Mouse (Mus musculus) liver, postnatal 0 days (tissue): Measurements from ENCODE around the gene Tmem235.

Experiments
- CTCF ChIP-seq: sonication (generic); IDR thresholded peaks from 2 replicates; pipeline ENCODE4 v1.5.1; 2016; ENCODE audit warnings: antibody characterized with exemption, low read depth
- EP300 ChIP-seq: IDR thresholded peaks from 2 replicates; pipeline ENCODE4 v1.6.1; 2016; ENCODE audit warnings: antibody characterized with exemption, low read depth, mild to moderate bottlenecking

DNA sequence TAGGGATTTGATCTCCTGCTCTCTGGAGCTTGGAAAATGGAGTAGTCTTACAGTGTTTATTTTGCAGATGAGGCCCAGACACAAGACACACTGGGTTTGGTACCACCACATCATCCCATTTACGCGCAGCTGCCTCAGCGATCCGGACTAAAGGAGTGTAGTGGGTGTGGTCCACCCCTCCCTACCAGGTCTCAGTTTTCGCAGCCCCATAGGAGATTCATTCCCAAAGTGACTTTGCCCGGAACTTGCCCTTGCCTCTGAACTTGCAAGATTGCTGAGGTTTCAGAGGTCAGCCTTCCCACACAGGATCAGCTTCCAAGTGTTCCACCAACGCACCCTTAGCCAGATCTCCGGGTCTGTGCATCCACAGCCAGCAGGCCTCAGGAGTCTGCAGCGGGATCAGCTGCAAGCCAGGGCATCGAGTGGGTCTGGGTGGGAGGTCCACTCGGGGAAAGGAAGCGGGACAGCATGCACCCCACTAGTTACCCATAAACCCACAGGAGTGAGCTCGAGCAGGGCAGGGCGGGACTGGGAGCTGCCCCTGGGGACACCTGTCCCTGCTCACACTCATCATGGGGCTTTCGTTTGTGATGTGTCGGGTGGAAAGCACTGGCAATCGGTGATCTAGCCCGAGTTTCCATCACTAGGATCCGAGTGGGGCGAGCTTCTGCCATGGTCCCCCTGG lies 27.8 kb downstream of the Tmem235 start:
- TF ChIP-seq CTCF = no peak
- TF ChIP-seq EP300 = no peak
